Mouse (Mus musculus) 3T3-L1 (cell line): ENCODE measurements at regions not wholly inside any gene's neighbourhood (a gene's known extent, or its start where the extent isn't known, plus 50 kb on each side); places are given as distances from the start of the nearest gene placed in this dataset.

Experiments used
- DNase-seq: peaks from one replicate; pipeline ENCODE4 v3.0.0-alpha.2; 2015; ENCODE audit warnings: low read depth, low spot score

DNA sequence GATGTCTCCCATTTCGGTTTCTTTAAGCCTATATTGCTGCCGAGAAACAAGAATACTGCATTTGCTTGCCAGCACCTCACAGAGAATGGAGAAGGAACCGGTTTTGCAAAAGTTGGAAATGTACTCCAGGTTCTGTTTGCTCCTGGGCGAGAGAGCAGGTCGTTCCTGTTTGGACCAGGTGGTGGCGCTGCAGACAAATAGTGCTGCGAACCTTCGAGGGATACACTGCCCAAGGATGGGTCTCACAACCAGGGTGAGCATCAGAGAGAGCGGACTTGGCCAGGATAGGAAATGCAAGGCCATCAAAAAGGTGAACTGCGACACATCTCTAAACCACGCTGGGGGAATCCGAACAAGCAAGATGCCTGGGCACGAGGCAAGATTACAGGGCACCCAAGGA, 54.0 kb upstream of the Ets2 start:
- peak; percentile 71 for DNase-seq

GRCm38 (mm10) chr16:95642784-95643590, 56.6 kb upstream of the Erg start:
- no peak for DNase-seq

DNA sequence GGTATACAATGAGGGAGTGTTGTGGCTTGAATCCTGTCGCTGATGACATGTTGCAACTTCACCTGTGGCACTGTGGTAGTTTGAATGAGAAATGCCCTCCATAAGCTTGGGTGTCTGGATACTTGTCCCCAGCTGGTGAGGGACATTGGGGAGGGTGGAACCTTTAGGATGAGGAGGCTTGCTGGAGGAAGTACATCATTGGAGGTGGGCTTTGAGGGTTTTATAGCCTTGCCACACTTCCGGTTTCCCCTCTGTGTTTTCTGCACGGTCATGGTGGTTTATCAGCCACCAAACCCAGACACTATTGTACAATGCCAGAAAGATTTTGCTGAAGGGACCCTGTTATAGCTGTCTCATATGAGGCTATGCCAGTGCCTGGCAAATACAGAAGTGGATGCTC, 54.3 kb upstream of the Erg start:
- DNase-seq = no peak

DNA sequence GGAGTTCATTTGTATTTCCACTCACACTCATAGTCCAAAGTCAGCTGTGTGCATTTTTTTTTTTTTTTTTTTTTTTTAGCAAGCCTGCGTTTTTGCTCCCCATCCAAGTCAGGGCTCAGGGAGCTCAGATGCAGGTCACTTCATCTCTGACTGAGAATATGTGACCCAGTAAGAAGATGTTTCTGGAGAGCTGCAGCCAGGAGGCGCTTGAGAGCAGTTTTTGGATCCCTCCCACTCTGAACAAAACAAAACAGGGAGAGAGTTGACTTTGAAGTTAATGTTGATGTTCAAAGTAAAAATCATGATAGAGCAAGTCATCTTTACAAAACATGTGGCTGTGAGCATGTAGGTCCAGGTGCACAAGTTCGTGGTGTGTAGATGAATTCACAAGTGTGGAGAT, 53.3 kb upstream of the Erg start:
- no peak for DNase-seq

DNA sequence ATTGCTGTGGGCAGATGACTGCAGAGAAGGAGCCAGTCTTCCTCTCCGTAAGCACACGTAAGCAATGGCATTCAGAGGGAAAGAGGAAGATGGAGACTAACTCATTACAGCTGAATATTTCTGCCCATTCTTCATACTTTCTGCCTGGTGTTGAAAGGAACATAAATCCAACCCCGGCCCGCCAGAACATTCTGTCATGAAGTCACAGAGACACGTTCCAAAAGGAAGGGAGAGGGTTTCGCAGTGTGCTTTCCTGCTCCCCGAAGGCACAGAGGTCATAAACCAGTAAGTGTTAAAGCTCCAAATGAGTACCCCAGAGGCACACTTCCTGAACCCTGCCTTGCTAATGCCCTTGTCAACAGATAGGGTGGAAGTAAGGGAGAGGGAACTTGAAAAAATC, 51.5 kb upstream of the Erg start:
- no peak for DNase-seq

DNA sequence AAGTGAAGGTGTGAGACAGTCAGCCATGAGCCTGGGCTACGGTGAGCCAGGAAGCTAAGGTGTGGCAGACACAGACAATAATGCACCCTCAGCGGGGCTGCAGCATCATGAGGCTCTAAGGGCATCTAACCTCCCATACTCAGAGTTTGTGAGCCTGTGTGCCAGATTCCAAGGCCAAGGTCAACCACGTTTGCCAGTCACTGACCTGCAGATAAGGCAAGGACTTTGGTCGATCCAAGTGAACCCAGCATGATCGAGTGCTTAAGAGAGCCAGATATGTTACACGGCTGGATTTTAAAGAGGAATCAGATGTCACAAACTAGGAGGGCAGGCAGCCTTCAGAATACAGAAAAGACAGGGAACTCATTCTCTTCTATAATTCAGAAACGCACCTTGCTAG, 50.2 kb upstream of the Erg start:
- DNase-seq = no peak
